23 mouse cellular contexts compared by ENCODE assay signal in the genomic region with DNA sequence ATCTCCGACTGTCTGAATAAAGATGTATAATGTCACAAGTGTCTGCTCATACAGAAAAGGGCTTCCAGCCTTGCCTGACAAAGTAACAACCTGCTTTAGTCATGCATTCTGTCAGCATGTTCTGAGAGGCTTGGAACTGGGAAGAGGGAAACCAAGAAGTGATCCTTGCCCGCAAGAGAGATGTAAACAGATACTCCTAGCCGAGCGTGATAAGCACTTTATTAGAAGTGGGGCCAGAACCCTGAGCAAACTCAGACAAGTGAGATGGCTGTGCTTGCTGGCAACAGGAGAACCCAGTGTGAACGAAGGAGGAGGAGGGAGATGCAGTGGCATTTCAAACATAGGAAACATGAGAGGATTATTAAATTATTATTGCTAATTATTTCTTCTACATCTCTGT. TPM values are rescaled to one million over a fixed set of nuclear protein-coding genes. Genes with fewer than 3 reads are reported as not detected.
DNase-seq lines count a peak whose midpoint lies in the region; ATAC-seq and TF ChIP-seq lines count a peak whose summit lies in the region.
"Had no signal": no experiment of that assay in that cellular context is flagged by ENCODE, and none has a peak within 500 bp of the region (broad histone marks: within the 10 kb centered on the region; RNA-seq: fewer than 3 reads in every experiment).

No protein-coding gene starts in this region.

- H3K9me3 ChIP-seq in intestine, embryonic 15.5 days: no peaks in the 10 kb centered on the region
- H3K9me3 ChIP-seq in intestine, postnatal 0 days (ENCODE audit: control insufficient read depth): no peaks in the 10 kb centered on the region
- H3K9me3 ChIP-seq in stomach, embryonic 14.5 days (ENCODE audit: control insufficient read depth, low read depth, low read length): no peaks in the 10 kb centered on the region
- H3K9me3 ChIP-seq: embryonic facial prominence, embryonic 13.5 days; forebrain, embryonic 12.5 days; heart, embryonic 10.5 days; heart, embryonic 15.5 days; hindbrain, embryonic 13.5 days had no signal

- peak; percentile 31 for DNase-seq in lung, postnatal 36 days
- DNase-seq in lung, postnatal 4 days: no peak
- no peak for DNase-seq in thymus, postnatal 25 days
- DNase-seq: adrenal gland, adult 2 months; adrenal gland, postnatal 25 days; cerebellum, adult 18-20 months; cerebellum, adult 9-11 months; cerebellum, postnatal 36 days; gastrocnemius, postnatal 25 days; heart, adult 18-20 months; heart, postnatal 14 days had no signal

- WGBS in intestine, embryonic 15.5 days: 26% methylated on average over 5 of the region's 5 CpGs
- 20% methylated on average over 5 of the region's 5 CpGs for WGBS in intestine, postnatal 0 days
- WGBS in stomach, embryonic 14.5 days: 18% methylated on average over 5 of the region's 5 CpGs

- H3K36me3 ChIP-seq in intestine, embryonic 15.5 days: no peaks in the 10 kb centered on the region
- no peaks in the 10 kb centered on the region for H3K36me3 ChIP-seq in intestine, postnatal 0 days (ENCODE audit: control insufficient read depth, insufficient read depth)
- H3K36me3 ChIP-seq in stomach, embryonic 14.5 days (ENCODE audit: control insufficient read depth, insufficient read depth, low read length): no peaks in the 10 kb centered on the region
- H3K36me3 ChIP-seq: embryonic facial prominence, embryonic 13.5 days; forebrain, embryonic 12.5 days; heart, embryonic 10.5 days; heart, embryonic 15.5 days; hindbrain, embryonic 13.5 days had no signal

- H3K9ac ChIP-seq in intestine, embryonic 15.5 days: no peak overlapping the region
- H3K9ac ChIP-seq in intestine, postnatal 0 days (ENCODE audit: low read depth, low read length): no peak overlapping the region
- H3K9ac ChIP-seq in stomach, embryonic 14.5 days (replicated peaks; ENCODE audit: low read depth, low read length): no peak overlapping the region
- H3K9ac ChIP-seq: embryonic facial prominence, embryonic 13.5 days; forebrain, embryonic 12.5 days; heart, embryonic 15.5 days; hindbrain, embryonic 13.5 days had no signal

- H3K4me2 ChIP-seq in intestine, embryonic 15.5 days (replicated peaks): no peak overlapping the region
- H3K4me2 ChIP-seq in intestine, postnatal 0 days (replicated peaks; ENCODE audit: low read depth): no peak overlapping the region
- no peak overlapping the region for H3K4me2 ChIP-seq in stomach, embryonic 14.5 days (replicated peaks; ENCODE audit: low read depth, low read length)
- H3K4me2 ChIP-seq: embryonic facial prominence, embryonic 13.5 days; forebrain, embryonic 12.5 days; heart, embryonic 15.5 days; hindbrain, embryonic 13.5 days had no signal

- H3K4me3 ChIP-seq in intestine, embryonic 15.5 days (replicated peaks): no peak overlapping the region
- H3K4me3 ChIP-seq in intestine, postnatal 0 days (ENCODE audit: low read depth, low read length): no peak overlapping the region
- no peak overlapping the region for H3K4me3 ChIP-seq in stomach, embryonic 14.5 days (ENCODE audit: low read depth, low read length)
- H3K4me3 ChIP-seq: embryonic facial prominence, embryonic 13.5 days; forebrain, embryonic 12.5 days; heart, embryonic 10.5 days; heart, embryonic 15.5 days; hindbrain, embryonic 13.5 days had no signal

- H3K27ac ChIP-seq in intestine, embryonic 15.5 days: no peak overlapping the region
- no peak overlapping the region for H3K27ac ChIP-seq in intestine, postnatal 0 days (ENCODE audit: low read depth, low read length)
- H3K27ac ChIP-seq in stomach, embryonic 14.5 days (ENCODE audit: low read length): no peak overlapping the region
- H3K27ac ChIP-seq: embryonic facial prominence, embryonic 13.5 days; forebrain, embryonic 12.5 days; heart, embryonic 10.5 days; heart, embryonic 15.5 days; hindbrain, embryonic 13.5 days had no signal

- no peaks in the 10 kb centered on the region for H3K27me3 ChIP-seq in intestine, embryonic 15.5 days (replicated peaks)
- H3K27me3 ChIP-seq in intestine, postnatal 0 days (replicated peaks; ENCODE audit: control insufficient read depth, insufficient read depth, low read length): no peaks in the 10 kb centered on the region
- H3K27me3 ChIP-seq in stomach, embryonic 14.5 days (ENCODE audit: control insufficient read depth, insufficient read depth, low read length): no peaks in the 10 kb centered on the region
- H3K27me3 ChIP-seq: CH12.LX; embryonic facial prominence, embryonic 13.5 days; forebrain, embryonic 12.5 days; heart, embryonic 15.5 days; hindbrain, embryonic 13.5 days; Patski had no signal

- TF ChIP-seq CTCF in intestine, postnatal 0 days (IDR thresholded peaks at IDR 0.05; ENCODE audit: low read depth): no peak

- H3K4me1 ChIP-seq in intestine, embryonic 15.5 days (replicated peaks): 0 out of 2 replicates have a peak, but pooled peaks cover 3% of the 10 kb centered on the region
- no peaks in the 10 kb centered on the region for H3K4me1 ChIP-seq in intestine, postnatal 0 days (replicated peaks; ENCODE audit: control insufficient read depth, insufficient read depth, low read length)
- peaks cover 6% of the 10 kb centered on the region; the same call in 1 of the 2 replicates for H3K4me1 ChIP-seq in stomach, embryonic 14.5 days (ENCODE audit: control insufficient read depth, insufficient read depth, low read length)
- H3K4me1 ChIP-seq: forebrain, embryonic 12.5 days; hindbrain, embryonic 13.5 days had no signal

- 0 out of 2 replicates have a peak, but pooled peaks have one; percentile 28 for ATAC-seq in intestine, embryonic 15.5 days
- ATAC-seq in intestine, postnatal 0 days: no peak
- ATAC-seq in stomach, embryonic 14.5 days (ENCODE audit: insufficient number of reproducible peaks, insufficient read depth, low FRiP score, low read depth): peak; percentile 18; the same call in 1 of the 2 replicates
- ATAC-seq: activated CD4-positive, CD25-positive, alpha-beta regulatory T cell, adult 4 months; forebrain, embryonic 16.5 days had no signal

RNA-seq across cellular contexts. Expression of a gene that starts 14.8 kb away (rescaled TPM):
- polyA plus RNA-seq in intestine, embryonic 15.5 days (2015; fragmentation: Nextera tagmentation; extraction: Ambion mirVana): 16.4 and 17.4 TPM in 2 replicates
- polyA plus RNA-seq in intestine, postnatal 0 days (2015; fragmentation: Nextera tagmentation; extraction: Ambion mirVana): 6.2 and 6.3 TPM in 2 replicates
- polyA plus RNA-seq in stomach, embryonic 14.5 days (2014; fragmentation: Nextera tagmentation; extraction: Ambion mirVana): 23.6 and 26.8 TPM in 2 replicates
